Comparison of ENCODE assay signal across 8 mouse cellular contexts in genomic region chr4:44072146-44072872, GRCm38 (mm10). TPM values are rescaled to one million over a fixed set of nuclear protein-coding genes. Genes with fewer than 3 reads are reported as not detected.
DNase-seq lines count a peak whose midpoint lies in the region; ATAC-seq lines count a peak whose summit lies in the region.

No protein-coding gene starts in this region.

- H3K9ac ChIP-seq in hindbrain, embryonic 12.5 days: peak overlapping the region; percentile 76

- WGBS in hindbrain, embryonic 12.5 days: under 1% methylated on average over 70 of the region's 70 CpGs

- H3K36me3 ChIP-seq in hindbrain, embryonic 12.5 days: no peaks in the 10 kb centered on the region

- peaks cover 17% of the 10 kb centered on the region for H3K4me1 ChIP-seq in hindbrain, embryonic 12.5 days

- peak; percentile 95 for ATAC-seq in hindbrain, embryonic 12.5 days (ENCODE audit: low FRiP score)

- H3K4me3 ChIP-seq in hindbrain, embryonic 12.5 days: peak overlapping the region; percentile 91

- H3K27me3 ChIP-seq in hindbrain, embryonic 12.5 days: no peaks in the 10 kb centered on the region

- peak overlapping the region; percentile 65 for H3K4me2 ChIP-seq in hindbrain, embryonic 12.5 days (replicated peaks)

- no peaks in the 10 kb centered on the region for H3K9me3 ChIP-seq in hindbrain, embryonic 12.5 days (replicated peaks)

- peak; percentile 89 for DNase-seq in NIH3T3 (ENCODE audit: low read depth)
- peak; percentile 93 to 96 for DNase-seq in cerebellum, postnatal 10 days
- peak; percentile 79 to 89 for DNase-seq in frontal cortex, postnatal 10 days (ENCODE audit: low spot score in 2 of 2)
- peak; percentile 86 to 90 for DNase-seq in layer of hippocampus, postnatal 14 days (ENCODE audit: low spot score in 2 of 2)
- DNase-seq in lung, postnatal 10 days: peak; percentile 95
- DNase-seq in ovary, postnatal 14 days (ENCODE audit: low spot score): peak; percentile 79
- DNase-seq in thymus, postnatal 10 days (ENCODE audit: low spot score in 2 of 2): peak; percentile 78 to 87

- H3K27ac ChIP-seq in hindbrain, embryonic 12.5 days: peak overlapping the region; percentile 76

RNA-seq across cellular contexts. Expression of gene Gne, which starts 11.7 kb away (rescaled TPM):
- 24.6 and 28.2 TPM in 2 replicates for polyA plus RNA-seq in hindbrain, embryonic 12.5 days (2016; fragmentation: Nextera tagmentation; extraction: Ambion mirVana)
- 10 to 100 TPM; 42.0 to 45.9 TPM for total RNA-seq in layer of hippocampus, postnatal 14 days (2021)

Comparison
In these comparisons a context has a peak if more than half of its experiments do, and no peak if none do; other contexts are left out.
1. Peak in every context shown above with its lines: DNase-seq, ATAC-seq, H3K4me3 ChIP-seq and H3K27ac ChIP-seq.